Mouse (Mus musculus): Measurements from ENCODE around the gene Thoc6. TPM values are rescaled to one million over a fixed set of nuclear protein-coding genes. Genes with fewer than 3 reads are reported as not detected.

The Thoc6 gene
- polyA plus RNA-seq, 1 experiment from 2014 or later = 56.3 TPM

DNA sequence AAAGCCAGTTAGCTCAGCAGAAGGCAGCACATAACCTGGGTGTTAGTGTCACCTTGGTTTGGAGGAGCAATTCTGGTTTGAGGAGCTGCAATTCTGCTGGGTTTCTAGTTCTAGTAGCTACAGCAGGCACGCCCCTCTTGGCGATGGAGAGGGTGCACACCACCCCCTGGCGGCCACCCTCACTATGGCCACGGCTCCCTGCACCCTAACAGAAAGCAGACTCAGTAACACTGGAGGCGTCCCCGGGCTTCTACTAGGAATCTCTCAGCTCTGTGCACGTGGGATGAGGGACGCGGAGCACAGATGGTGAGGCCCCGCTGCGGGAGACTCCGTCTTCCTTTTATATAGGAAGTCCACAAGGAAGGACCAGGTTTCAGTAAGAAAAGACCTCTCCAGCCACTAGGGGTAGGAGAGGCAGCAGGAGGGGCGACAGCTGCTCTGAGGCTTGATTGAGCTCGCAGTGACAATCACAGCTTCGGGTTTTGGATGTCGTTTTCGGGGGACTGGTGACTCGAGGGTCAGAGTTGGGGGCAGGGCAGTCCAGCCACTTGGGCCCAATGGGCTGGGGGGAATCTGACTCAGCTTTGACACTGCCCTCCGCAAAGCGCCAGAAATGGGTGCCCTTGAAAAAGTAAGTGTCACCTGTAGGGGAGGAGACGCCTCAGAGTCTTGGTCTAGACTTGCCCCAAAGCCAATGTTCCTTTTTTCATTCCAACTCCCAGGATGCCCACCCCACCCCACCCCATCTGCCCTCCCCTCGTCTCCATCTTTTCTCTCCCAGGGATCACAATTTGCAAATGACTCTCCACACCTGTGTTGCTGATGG is 43.3 kb downstream of the Thoc6 start:
- WGBS = 18% methylated on average over 22 of the region's 22 CpGs

DNA sequence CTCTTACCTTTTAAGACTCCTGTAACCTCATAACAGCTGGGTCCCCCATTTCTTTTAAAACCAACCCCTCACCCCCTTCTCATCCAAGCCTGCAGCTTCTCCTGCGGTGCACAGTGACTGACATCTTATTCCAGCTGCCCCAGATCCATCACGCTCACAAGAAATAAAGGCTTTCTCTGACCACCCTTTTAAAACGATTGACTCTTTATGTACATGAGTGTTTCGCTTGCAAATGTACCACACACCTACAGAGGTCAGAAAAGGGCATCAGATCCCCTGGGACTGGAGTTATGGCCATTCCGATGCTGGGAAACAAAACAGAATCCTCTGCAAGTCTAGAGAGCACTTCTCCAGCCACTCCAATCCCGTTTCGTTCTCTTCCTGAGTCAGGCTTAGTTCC is 45.9 kb downstream of the Thoc6 start:
- H3K9ac ChIP-seq (replicated peaks) = no peak overlapping the region
- H3K27ac ChIP-seq = no peak overlapping the region
- ATAC-seq (ENCODE audit: insufficient number of reproducible peaks, insufficient read depth, low FRiP score, low TSS enrichment, low read depth) = no peak
- no peak overlapping the region for H3K4me3 ChIP-seq (replicated peaks)
- H3K27me3 ChIP-seq = no peaks in the 10 kb centered on the region; the same call in 1 of the 2 replicates
- 40% methylated on average over 7 of the region's 7 CpGs for WGBS
- H3K36me3 ChIP-seq = no peaks in the 10 kb centered on the region
- 0 out of 2 replicates have a peak, but pooled peaks cover 7% of the 10 kb centered on the region for H3K4me1 ChIP-seq (replicated peaks)
- H3K9me3 ChIP-seq = no peaks in the 10 kb centered on the region
- H3K4me2 ChIP-seq = no peak overlapping the region

More for the DNA sequence above, 43.3 kb downstream of the Thoc6 start:
- ATAC-seq (ENCODE audit: insufficient number of reproducible peaks, insufficient read depth, low FRiP score, low TSS enrichment, low read depth) = peak; percentile 65; the same call in 1 of the 2 replicates
- peaks cover under 1% of the 10 kb centered on the region for H3K27me3 ChIP-seq
- H3K9ac ChIP-seq (replicated peaks) = no peak overlapping the region
- 0 out of 2 replicates have a peak, but pooled peaks cover 7% of the 10 kb centered on the region for H3K4me1 ChIP-seq (replicated peaks)
- no peaks in the 10 kb centered on the region for H3K36me3 ChIP-seq
- H3K4me3 ChIP-seq (replicated peaks) = peak overlapping the region; percentile 8
- no peaks in the 10 kb centered on the region for H3K9me3 ChIP-seq
- H3K27ac ChIP-seq = no peak overlapping the region
- H3K4me2 ChIP-seq = peak overlapping the region; percentile 47

DNA sequence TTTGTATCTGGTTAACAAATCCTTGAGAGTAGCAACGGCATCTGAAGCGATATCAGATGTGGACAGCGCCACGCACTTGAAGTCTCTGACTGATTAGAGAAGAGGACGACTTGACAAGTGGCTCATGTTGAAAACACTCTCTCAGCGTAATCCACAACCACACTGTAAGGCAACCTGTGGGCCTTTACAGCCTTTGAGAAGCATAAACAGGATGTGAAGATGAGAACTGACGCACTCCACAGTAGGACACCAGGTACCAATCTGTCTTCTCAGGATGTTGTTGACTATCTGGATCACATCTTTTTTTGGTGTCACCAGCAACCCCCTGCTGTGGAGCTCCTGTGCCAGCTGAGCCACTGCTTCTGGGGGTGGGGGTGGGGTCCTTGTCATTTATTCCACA is 53.3 kb downstream of the Thoc6 start:
- 76% methylated on average over 7 of the region's 7 CpGs for WGBS

More for the DNA sequence above, 53.3 kb downstream of the Thoc6 start:
- H3K4me3 ChIP-seq (replicated peaks) = no peak overlapping the region
- no peaks in the 10 kb centered on the region for H3K9me3 ChIP-seq
- no peak overlapping the region for H3K27ac ChIP-seq
- H3K4me2 ChIP-seq = no peak overlapping the region
- peaks cover 19% of the 10 kb centered on the region for H3K27me3 ChIP-seq
- H3K9ac ChIP-seq (replicated peaks) = no peak overlapping the region
- no peaks in the 10 kb centered on the region for H3K36me3 ChIP-seq
- no peak for ATAC-seq (ENCODE audit: insufficient number of reproducible peaks, insufficient read depth, low FRiP score, low TSS enrichment, low read depth)
- no peaks in the 10 kb centered on the region for H3K4me1 ChIP-seq (replicated peaks)

Other genes with a start within 250 kb of the Thoc6 start
- gene Vmn2r117, start 194.2 kb downstream of the Thoc6 start, polyA plus RNA-seq (2016; fragmentation: Nextera tagmentation; extraction: Ambion mirVana) = not detected in 2 replicates
- gene Zfp213, start 109.6 kb downstream of the Thoc6 start, polyA plus RNA-seq (2016; fragmentation: Nextera tagmentation; extraction: Ambion mirVana) = 24.7 and 26.6 TPM in 2 replicates
- 22.0 and 25.5 TPM in 2 replicates for gene Zfp13, start 74.4 kb downstream of the Thoc6 start, polyA plus RNA-seq (2016; fragmentation: Nextera tagmentation; extraction: Ambion mirVana)
- 0.37 and 0.45 TPM in 2 replicates for gene Zscan10, start 73.0 kb downstream of the Thoc6 start, polyA plus RNA-seq (2016; fragmentation: Nextera tagmentation; extraction: Ambion mirVana)
- gene Mmp25, start 28.6 kb downstream of the Thoc6 start, polyA plus RNA-seq (2016; fragmentation: Nextera tagmentation; extraction: Ambion mirVana) = 0.92 and 0.99 TPM in 2 replicates
- gene Bicdl2, start 13.4 kb downstream of the Thoc6 start, polyA plus RNA-seq (2016; fragmentation: Nextera tagmentation; extraction: Ambion mirVana) = 1.2 and 1.3 TPM in 2 replicates
- 48.6 and 51.7 TPM in 2 replicates for gene Hcfc1r1, start 286 bp downstream of the Thoc6 start, polyA plus RNA-seq (2016; fragmentation: Nextera tagmentation; extraction: Ambion mirVana)
- gene Tnfrsf12a, start 3.6 kb upstream of the Thoc6 start, polyA plus RNA-seq (2016; fragmentation: Nextera tagmentation; extraction: Ambion mirVana) = 5.7 and 7.6 TPM in 2 replicates
- 19.9 and 22.7 TPM in 2 replicates for gene Cldn6, start 5.4 kb upstream of the Thoc6 start, polyA plus RNA-seq (2016; fragmentation: Nextera tagmentation; extraction: Ambion mirVana)
- 5.6 and 6.4 TPM in 2 replicates for gene Cldn9, start 10.1 kb upstream of the Thoc6 start, polyA plus RNA-seq (2016; fragmentation: Nextera tagmentation; extraction: Ambion mirVana)
- 1.8 and 2.5 TPM in 2 replicates for gene 1520401A03Rik, start 48.9 kb upstream of the Thoc6 start, polyA plus RNA-seq (2016; fragmentation: Nextera tagmentation; extraction: Ambion mirVana)
- 49.1 and 53.1 TPM in 2 replicates for gene Pkmyt1, start 52.5 kb upstream of the Thoc6 start, polyA plus RNA-seq (2016; fragmentation: Nextera tagmentation; extraction: Ambion mirVana)
- 11.6 and 13.6 TPM in 2 replicates for gene Paqr4, start 67.0 kb upstream of the Thoc6 start, polyA plus RNA-seq (2016; fragmentation: Nextera tagmentation; extraction: Ambion mirVana)
- 30.0 and 34.8 TPM in 2 replicates for gene Kremen2, start 72.0 kb upstream of the Thoc6 start, polyA plus RNA-seq (2016; fragmentation: Nextera tagmentation; extraction: Ambion mirVana)
- gene Flywch1, start 97.7 kb upstream of the Thoc6 start, polyA plus RNA-seq (2016; fragmentation: Nextera tagmentation; extraction: Ambion mirVana) = 136 and 140 TPM in 2 replicates
- gene Flywch2, start 112.2 kb upstream of the Thoc6 start, polyA plus RNA-seq (2016; fragmentation: Nextera tagmentation; extraction: Ambion mirVana) = 71.0 and 76.7 TPM in 2 replicates
- 639 and 703 TPM in 2 replicates for gene Srrm2, start 116.7 kb upstream of the Thoc6 start, polyA plus RNA-seq (2016; fragmentation: Nextera tagmentation; extraction: Ambion mirVana)
- gene Elob, start 155.3 kb upstream of the Thoc6 start, polyA plus RNA-seq (2016; fragmentation: Nextera tagmentation; extraction: Ambion mirVana) = 1,179 and 1,231 TPM in 2 replicates
- gene Prss33, start 162.2 kb upstream of the Thoc6 start, polyA plus RNA-seq (2016; fragmentation: Nextera tagmentation; extraction: Ambion mirVana) = not detected in 2 replicates
- gene Prss32, start 170.0 kb upstream of the Thoc6 start, polyA plus RNA-seq (2016; fragmentation: Nextera tagmentation; extraction: Ambion mirVana) = not detected in 2 replicates
- gene Prss41, start 170.3 kb upstream of the Thoc6 start, polyA plus RNA-seq (2016; fragmentation: Nextera tagmentation; extraction: Ambion mirVana) = 1.7 and 3.1 TPM in 2 replicates
- not detected in 2 replicates for gene Prss21, start 194.2 kb upstream of the Thoc6 start, polyA plus RNA-seq (2016; fragmentation: Nextera tagmentation; extraction: Ambion mirVana)
- gene Dcpp1, start 207.0 kb upstream of the Thoc6 start, polyA plus RNA-seq (2016; fragmentation: Nextera tagmentation; extraction: Ambion mirVana) = not detected in 2 replicates
- not detected in 2 replicates for gene Dcpp2, start 207.0 kb upstream of the Thoc6 start, polyA plus RNA-seq (2016; fragmentation: Nextera tagmentation; extraction: Ambion mirVana)
- not detected in 2 replicates for gene Dcpp3, start 243.6 kb upstream of the Thoc6 start, polyA plus RNA-seq (2016; fragmentation: Nextera tagmentation; extraction: Ambion mirVana)

Measured in limb, embryonic 12.5 days (tissue).